Mouse (Mus musculus): Measurements from ENCODE around the gene Unc119b.
"Not testable (repeated sequence)": the region's sequence is repeated elsewhere in the genome, so short reads cannot be mapped to it uniquely, and the experiment has no call there.

The Unc119b gene

DNA sequence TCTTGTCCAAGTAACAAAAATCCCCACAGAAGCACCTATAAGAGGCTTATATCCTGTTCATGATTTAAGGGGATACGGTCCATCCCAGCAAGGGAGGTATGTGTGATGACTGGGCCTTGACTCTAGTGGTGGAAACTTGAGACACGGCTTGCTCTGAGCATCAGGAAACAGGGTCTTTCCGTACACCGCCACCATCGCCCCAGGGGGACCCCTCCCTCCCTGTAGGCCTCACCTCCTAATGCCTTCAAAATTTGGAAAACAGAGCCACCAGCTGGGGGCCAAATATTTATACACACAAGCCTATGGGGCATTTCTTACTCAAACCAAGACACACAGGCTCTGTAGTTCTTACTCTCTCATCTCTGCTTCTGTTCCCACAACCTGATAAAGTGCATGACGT lies 43.0 kb downstream of the Unc119b start:
- DNase-seq (ENCODE audit: low spot score in 2 of 2): no peak

DNA sequence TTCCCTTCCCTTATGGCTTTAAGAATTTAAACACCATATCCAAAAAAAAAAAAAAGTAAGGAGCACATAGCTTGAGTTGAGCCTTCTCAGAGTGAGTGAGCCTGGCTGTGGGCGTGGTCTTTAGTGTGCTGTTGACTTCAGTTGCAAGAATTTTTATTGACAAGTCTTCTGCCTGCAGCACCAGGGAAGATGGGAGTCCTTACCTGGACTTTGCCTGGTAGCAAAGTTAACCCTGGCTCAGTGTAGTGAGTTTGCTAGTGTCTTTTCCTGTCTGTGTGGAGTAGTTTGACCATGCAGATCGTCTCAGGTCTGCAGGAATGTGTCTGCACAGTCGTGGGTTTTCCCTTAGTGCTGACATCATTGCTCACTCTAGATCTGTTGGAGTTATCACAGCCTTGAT lies 43.8 kb downstream of the Unc119b start:
- no peak for DNase-seq (ENCODE audit: low spot score in 2 of 2)

- DNase-seq (ENCODE audit: low spot score in 2 of 2): no peak
These were observed 45.0 kb downstream of the Unc119b start for GRCm38 (mm10) chr5:115089592-115090268.

GRCm38 (mm10) chr5:115085675-115086074 lies 49.1 kb downstream of the Unc119b start:
- DNase-seq (ENCODE audit: low spot score in 2 of 2): no peak

GRCm38 (mm10) chr5:115083492-115083891 lies 51.3 kb downstream of the Unc119b start:
- DNase-seq (ENCODE audit: low spot score in 2 of 2): no peak

GRCm38 (mm10) chr5:115081636-115082035 lies 53.1 kb downstream of the Unc119b start:
- no peak for DNase-seq (ENCODE audit: low spot score in 2 of 2)

DNA sequence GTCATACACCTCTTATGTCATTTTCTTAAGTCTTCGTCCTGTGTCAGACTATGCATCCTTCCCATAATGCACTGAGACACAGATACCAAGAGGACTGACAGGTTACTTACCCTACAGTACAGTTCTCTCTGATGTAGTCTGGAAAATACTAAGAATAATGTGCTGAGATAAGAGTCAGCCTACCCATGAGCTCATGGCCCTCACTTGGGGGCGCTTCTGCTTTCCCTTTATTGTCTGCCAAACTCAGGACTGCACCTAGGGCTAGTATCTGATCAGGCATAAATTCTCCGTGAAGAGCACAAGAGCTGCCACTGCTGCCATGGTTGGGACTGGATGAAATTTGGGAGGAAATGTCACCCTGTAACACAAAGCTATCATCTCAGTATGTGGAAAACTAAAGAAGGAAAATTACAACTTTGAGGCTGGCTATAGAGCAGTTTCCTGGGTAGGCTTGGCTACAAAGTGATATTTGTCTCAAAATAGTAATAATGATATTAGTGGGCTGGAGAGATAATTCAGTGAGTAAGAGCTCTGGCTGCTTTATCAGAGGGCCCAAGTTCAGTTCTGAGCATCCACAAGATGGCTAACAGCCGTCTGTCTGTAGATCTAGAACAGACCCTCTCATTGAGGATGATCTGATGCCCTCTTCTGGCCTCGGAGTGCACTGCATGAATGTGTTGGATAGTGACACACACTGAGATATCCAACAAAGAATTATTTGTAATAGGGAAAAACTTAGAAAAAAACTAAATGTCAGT lies 58.5 kb downstream of the Unc119b start:
- DNase-seq (ENCODE audit: low spot score in 2 of 2): peak; percentile 50 to 72

DNA sequence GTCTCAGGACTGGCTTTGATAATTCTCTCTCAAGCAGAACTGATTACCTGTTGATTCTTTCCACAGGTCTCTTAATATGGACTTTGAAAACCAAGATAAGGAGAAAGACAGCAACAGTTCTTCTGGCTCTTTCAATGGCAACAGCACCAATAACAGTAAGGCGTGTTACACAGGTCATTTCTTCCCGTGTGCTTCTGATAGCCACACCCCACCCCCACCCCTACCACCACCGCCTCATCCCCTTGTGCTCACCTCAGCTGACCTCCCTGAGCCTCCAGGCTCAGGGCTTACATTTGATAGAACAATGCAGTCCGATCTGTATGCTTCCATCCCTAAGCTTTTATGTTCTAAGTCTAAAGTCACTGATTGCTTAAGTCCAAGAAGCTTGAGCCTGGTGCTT lies 60.0 kb downstream of the Unc119b start:
- DNase-seq (ENCODE audit: low spot score in 2 of 2): no peak

DNA sequence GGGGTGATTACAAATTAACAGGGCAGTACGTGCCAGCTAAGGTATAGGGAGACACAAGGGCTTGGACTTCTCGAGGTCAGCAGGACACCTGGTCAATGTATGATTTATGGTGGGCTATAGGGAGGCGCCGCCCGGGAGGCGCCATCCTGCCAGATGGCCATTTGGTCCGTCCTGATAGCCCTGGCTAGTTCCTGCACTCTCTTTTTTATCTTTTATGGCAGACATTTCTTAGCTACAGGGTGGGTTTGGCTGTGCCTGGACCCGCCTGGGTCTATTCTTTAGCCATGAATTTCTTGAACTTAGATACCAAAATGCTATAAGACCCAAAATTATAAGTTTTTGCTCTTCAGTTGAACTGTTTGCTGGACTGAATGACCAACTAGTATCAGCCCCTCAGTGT lies 61.5 kb downstream of the Unc119b start:
- DNase-seq (ENCODE audit: low spot score in 2 of 2): not testable (repeated sequence)
